Mouse (Mus musculus) monocyte, adult 2 months (primary cell): Measurements from ENCODE around the gene Hcrtr1.

Experiments used
- DNase-seq, 2 experiments: peaks; one replicate each; pipeline ENCODE4 v3.0.0; 2022; ENCODE audit warnings: low spot score in 2 of 2, low read depth in 1 of 2

The Hcrtr1 gene

DNA sequence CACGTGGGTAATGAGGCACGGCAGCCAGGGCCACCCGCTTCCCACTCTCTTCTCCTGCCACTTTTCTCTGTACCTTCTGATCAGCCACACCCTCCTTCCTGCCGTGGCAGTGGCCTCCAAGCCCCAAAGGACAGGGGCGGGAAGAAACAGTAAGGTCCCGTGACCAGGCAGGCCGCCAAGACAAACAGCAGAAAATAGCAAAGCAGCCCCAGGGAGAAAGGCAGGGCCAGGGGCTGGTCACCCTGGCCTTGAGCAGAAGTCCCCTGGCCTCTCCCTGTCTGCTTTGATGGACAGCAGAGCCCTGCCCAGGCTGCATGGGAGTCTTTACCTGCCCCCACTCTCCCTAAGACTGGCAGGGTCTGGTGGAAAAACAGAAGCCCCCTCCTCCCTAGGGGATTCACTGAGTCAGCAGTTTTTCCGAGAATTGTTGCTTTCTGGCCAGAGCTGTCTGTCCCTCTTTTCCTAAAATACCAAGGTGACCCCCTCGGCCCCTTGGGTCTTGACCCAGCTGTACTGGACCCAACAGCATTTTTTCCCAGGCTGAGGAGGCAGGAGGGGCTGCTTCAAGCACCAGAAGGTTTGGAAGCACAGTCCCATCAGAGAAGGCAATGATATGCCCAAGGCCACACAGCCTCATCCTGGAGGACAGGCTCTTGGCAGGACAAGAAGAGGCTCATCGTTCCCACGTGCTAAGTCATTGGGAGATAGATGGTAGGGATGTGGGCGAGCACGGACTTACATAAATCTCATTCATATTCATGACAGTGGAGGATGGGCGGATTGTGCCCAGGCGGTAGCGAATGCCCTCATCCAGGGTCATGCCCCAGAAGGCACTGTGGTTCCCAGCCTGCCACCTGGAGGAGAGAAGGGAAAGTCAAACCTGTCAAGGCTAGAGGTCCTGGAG, 29.4 kb upstream of the Hcrtr1 start:
- DNase-seq: no peak

DNA sequence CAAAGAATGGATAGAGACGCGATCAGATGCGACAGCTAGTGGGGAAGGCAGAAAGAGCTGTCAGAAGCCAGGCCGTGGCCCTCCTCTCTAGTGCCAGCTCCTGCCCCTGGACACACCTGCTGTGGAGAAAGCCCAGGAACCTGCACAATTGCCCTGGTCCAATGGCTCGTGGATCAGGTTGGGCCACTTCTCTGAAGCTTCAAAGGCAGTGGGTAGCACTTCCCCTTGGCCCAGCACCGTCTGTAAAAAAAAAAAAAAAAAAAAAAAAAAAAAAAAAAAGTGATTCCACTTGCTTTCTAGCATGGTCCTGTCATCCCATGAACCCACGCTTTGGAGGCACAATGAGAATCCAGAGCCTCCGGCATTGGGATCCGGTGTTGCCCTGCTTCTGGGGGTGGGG, 28.7 kb upstream of the Hcrtr1 start:
- DNase-seq: no peak

DNA sequence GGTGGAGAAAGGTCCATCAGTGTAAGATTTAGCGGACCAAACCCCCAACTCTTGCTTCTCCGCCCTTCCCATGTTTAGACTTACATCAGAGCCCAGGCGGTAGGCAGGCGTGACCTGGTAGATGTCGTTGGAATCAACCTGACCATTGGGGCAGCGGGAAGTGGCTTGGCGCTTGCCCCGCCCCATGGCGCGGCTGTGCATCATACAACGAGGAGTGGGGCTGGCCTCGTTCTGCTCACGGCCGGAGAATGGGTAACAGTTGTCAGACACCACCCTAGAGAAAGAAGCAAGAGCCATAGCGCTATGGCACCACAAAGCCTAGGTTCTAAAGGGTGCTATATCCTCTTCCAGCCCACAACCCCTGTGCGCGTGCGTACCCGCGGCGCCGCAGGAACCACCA, 28.2 kb upstream of the Hcrtr1 start:
- no peak for DNase-seq

DNA sequence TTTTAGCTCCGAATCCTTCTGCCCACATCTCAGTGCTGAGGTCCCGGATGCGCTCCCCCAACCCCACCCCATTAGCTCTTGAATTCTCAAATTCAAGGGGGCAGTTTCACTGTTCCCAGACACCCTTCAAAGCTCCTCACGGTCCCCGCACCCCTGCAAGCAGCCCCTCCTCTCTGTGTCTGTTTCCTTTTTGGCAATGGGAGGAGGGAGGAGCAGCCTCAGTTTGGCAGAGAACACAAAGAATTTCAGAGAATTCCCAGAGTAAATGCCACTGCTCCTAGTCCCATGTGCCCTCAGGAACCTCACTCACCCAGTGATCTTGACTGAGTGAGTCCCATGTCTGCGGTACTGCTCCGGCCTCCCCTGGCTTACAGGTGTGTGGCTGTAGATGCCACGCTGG, 27.4 kb upstream of the Hcrtr1 start:
- no peak for DNase-seq

DNA sequence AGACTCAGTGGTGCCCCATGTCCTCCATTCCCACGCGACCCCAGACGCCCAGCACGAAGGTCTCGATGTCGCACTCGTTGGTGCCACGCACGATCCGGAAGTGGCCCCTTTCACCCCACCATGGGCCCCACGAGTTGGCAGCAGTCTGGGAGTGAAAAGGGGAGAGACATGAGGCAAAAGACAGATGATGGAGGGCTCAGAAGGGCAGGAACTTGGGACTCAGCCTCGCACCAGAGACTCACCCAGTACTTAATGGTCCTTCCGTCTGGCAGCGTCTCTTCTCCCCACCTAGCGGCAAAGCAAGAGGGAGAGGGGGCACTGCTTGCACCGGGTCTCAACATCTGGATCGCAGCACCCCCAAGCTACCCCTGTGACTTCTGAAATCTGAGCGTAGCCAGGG, 26.9 kb upstream of the Hcrtr1 start:
- DNase-seq: no peak

DNA sequence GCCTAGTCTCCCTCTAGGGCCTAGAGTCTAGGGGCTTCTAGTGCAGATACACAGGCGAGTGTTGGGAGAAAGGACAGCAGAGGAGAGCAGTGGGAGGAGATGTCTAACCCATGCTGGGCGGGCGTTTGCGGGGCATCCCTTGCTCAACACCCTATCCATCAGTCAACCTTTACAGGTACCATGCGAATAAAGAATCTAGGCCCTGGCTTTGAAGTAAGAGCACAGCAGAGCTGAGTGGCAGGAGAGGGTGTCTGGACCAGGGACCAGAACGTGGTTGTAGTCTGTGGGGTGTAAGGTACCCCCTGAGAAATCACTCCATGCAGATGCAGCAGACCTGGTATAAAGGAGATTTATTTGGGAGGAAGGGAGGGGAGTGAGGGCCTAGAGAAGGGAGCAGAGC, 25.0 kb upstream of the Hcrtr1 start:
- no peak for DNase-seq

DNA sequence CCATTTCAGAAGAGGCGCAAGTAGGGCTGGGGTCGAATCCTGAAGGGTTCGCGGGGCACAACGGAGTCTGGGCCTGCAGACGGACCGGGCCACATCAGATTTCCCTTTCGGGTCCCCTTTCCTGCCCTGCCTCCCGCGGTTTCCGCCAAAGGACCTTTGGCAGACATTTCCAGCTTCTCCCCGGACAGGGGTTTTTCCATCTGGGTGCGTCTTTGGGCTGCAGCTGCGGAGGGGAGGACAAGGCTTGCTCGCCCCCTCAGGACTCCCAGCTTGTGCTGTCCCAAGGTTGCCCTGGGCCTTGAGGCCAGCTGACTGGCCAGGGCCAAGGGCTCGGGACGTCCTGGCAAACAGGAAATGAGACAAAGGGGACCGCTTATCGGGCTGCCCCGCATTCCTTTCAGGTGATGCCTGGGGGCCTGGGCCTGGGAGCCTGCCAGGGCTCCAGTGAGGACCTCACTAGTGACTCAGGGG, 24.3 kb upstream of the Hcrtr1 start:
- DNase-seq: no peak

DNA sequence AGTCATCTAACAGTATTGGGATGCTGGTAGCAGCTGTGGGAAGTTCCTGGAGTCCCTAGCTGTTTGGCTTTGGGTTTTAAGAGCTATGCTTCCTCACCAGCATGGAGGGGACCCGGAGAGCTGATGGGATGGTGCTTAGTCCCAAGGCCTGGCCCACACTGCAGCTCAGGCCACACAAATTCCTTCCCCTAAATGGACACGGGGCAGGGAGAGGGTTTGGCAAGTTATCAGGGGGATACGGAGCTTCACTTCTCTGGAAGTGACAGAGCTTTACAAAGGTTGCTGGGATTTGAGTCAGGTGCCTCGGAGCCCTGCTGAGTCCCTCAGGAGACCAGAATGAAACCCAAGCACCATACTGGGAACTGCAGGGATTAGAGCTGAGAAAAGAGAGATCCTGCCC, 22.2 kb upstream of the Hcrtr1 start:
- no peak for DNase-seq

DNA sequence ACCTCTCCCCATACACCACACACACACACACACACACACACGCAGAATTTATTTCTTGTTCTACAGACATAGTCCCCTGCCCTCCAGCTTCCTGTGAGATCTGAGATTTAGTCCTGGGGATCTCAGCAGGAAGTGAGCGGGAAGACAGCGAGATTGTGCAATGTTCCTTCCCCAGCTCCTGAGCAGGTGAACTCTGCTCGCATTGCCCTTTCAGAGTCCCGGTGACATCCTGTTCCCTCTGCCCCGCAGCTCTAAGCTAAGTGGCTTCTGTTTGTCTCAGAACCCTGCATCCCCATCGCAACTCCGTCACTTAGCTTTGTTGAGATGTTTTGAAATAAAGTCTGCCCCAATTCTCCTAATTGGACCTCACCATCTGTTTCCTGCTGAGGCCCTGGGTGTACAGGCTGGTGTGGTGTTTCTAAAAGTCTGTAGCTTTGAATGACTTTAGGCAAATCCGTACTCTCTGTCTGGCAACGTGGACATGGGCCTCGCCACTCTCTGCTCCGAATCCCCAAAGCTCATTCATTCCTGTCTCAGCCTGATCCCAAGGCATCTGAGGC, 17.7 kb upstream of the Hcrtr1 start:
- no peak for DNase-seq

DNA sequence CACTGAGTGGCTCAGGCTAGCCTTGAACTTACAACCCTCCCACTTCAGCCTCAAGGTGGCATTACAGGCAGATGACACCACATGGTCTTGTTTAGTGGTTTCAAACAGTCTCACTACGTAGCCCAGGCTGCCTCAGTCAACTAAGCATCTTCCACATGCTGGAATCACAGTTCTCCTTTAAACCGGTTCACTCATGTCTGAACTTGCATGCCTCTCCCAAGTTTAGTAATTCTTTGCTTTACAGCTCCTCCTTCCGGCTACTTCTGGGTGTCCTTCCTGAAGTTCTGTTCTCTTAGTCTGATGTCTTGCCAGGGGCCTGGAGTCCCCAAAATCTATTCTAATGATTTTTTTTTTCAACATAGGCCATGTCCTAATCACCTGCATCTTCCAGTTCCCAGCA, 15.1 kb upstream of the Hcrtr1 start:
- DNase-seq: no peak

DNA sequence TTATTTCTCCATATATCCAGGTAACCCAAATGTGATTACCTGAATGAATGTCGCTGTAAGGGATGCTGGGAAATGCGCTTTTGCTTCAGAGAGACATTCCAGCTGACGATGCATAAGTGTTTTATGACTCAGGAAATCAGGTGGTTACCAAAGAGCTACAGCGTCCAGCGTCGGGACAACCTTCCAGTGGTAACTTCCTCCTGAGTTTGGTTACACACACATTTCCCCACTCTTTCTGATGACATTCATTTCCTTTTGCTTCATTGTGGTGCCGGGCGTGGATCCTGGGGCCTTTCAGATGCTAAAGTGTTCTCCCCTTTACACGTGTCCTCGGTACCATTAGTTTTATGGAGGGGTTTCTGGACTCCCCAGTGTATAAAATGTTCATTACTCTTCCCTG, 9.2 kb upstream of the Hcrtr1 start:
- DNase-seq: no peak

DNA sequence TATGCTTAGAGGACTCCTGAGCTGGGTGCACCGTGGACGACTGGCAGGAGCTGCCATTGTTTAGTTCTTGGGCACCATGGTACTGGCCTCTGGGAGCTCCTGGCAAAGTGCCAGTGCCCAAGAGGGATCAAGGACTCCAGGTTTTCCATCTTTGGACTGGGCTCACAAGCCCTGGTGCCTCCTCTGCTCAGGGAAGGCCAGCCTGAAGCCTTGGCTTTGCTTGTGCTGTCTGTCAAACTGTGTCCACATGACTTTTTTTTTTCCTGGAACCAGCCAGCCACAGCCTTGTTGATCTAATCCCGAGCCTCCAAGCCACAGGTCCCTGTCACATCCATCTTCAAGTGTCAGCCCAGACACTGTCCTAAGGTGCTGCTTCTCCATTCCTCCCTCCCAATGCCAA, 2.6 kb upstream of the Hcrtr1 start:
- DNase-seq: no peak

DNA sequence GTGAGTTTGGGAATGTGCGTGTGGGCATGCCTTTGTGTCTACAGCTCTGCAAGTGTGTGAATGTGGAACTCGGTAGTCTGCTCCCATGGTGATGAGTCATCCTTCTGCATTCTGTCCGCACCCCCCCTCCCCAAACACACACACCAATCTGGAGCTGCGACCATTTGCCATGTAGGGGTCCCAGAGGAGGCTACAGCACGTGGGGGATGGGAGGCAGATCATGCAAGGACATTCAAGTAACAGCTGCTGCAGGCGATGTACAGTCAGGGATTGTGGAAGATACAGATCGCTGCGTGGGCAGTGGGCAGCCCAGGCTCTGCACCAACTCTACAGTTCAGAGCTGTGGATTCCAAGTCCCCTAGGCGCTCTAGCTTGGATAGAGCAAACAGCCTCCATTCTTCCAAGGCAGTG, 1.8 kb upstream of the Hcrtr1 start:
- no peak for DNase-seq

DNA sequence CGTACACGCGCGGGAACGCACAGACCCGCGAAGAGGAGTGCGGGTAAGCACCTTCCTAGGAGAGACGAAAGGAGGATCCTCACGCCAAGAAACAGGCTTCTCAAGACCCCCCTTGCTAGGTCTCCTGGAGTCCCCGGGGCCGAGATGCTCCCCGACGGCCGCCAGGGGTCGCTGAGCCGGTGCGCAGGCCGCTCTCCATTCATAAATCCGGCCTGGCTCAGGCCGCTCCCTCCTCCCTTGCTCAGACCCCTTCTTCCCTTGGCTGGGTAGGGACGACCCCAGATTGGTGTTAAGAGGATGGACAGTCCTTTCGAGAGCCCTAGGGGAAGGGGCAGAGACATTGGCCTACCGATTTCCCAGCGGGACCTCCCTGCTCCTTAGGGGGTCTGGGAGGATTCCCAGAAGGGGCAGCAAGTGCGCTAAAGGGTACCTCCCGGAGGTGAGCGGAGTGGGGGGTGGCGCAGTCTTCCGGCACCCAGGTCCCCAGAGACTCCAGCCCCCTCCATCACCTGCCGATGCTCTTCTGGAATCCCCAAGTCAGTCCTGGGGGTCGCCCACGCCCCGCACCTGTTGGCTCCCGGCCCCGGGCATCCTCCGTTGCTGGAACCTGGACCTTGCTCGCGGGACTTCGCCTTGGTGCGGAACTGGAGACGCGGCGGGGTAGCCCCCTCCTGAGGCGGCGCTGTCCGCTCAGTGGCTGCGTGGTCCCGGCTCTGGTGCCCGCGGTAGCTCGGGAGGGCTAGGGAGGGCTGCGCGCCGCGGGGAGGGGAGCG, 532 bp downstream of the Hcrtr1 start:
- DNase-seq: peak; percentile 5 to 12

DNA sequence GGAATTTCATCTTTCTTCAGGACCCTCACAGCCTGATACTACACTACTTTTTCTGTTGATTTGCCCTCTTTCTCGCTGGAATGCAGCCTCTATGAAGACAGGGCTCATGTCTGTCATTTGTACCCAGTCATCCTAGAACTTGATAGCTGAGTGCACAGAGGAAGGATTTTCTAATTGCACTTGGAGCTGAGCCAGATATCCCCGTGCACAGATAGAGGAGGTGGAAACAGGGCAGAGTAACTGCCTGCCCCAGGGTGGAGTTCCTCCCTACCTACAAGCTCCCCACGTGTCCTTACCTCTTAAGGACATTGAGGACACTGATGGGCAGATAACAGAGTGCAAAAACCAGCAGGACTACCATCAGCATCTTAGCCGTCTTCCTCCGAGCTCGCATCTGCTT, 5.8 kb downstream of the Hcrtr1 start:
- DNase-seq: no peak

DNA sequence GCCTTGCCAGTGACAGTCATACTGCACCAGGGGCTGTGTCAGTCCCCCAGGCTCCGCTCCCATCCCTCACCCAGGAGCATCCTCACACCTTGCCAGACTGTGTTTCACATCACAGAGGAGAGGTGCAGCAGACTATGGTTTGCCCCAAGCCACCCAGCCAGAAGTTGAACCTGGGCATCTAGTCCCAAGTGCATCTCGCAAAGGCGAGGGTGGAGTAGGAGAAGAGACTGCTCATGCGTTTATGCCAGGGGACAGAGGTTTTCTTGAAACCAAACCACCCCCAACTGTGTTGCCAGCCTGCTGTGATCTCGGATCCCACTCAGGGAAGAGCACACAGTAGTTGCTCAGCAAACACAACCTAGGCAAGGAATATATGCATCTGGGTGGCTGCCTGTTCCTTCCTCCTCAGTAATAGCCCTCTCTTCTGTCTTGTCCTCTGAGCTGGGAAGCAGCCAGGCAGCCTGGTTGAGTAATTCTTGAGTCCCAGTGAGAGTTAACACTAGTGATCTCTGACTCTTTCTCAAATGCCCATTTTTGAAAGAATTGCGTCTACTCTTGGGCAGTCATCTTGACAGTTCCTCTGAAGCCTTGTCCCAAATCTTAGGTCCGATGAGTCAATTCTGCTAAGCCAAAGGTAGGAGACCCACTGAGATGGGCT, 7.6 kb downstream of the Hcrtr1 start:
- DNase-seq: no peak

DNA sequence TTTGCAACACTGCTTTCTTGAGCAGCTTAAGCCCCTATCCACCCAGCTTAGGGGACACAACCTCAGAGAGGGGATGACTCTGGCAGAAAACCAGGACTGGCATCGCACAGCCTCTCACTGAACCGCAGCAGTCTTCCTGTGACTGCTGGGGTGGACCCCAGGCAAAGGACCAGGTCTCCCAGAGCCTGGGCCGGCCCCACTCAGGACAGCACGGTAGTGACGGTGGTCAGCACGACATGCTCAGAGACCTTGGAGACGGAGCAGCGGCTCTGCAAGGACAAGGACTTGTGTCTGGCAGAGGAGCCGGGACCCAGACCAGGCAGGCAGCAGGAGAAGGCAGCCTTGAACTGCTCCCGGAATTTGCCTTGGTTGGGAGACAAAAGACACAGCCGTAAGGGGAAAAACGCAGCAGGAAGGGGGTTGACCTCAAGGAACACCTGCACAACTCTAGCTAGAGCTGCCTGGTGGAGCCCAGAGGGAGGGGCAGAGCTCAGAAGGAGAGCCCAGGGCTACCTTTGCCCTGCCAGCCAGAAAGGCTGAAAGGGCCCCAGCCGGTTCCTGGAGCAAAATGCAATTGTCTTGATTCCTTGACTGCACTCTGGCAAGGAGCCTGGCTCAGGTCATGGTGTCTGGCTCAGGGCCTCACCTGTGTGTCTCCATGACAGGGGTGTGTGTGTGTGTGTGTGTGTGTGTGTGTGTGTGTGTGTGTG, 8.4 kb downstream of the Hcrtr1 start:
- DNase-seq: no peak

DNA sequence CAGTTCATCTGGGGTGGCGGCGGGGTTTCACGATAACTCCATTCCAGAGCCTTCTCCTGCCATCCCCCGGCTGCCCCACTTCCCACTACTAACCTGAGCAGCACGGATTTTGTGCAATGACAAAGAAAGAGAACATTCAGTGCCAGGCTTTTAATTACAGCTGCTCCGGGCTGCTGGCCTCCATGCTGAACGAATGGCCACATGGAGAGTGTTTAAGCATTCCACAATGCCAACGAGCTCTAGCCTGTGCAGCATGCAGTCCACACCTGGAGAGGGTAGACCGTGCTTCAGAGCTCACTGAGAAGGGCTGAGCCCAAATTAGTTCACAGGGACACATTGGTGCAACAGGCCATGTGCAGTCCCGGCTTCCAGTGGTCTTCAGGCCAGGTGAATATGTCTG, 9.1 kb downstream of the Hcrtr1 start:
- DNase-seq: no peak

DNA sequence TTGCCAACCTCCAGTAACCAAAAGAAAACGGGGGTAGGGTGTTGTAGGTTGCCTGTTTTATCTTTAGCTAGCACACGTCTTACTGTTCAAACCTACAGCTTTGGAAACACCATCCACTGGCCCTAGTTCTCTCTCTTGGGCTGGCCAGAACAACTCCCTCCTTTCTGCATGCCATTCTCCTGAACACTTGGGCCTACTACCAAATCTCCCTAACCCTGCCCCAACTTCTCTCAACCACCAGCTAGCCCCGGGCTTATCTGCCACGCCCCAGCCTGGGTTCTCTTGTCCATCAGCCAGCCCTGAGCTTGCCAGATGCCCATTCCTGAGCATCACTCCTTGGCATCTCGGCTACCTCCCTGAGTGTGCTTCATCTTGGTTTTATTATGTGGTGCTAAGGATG, 10.3 kb downstream of the Hcrtr1 start:
- no peak for DNase-seq

DNA sequence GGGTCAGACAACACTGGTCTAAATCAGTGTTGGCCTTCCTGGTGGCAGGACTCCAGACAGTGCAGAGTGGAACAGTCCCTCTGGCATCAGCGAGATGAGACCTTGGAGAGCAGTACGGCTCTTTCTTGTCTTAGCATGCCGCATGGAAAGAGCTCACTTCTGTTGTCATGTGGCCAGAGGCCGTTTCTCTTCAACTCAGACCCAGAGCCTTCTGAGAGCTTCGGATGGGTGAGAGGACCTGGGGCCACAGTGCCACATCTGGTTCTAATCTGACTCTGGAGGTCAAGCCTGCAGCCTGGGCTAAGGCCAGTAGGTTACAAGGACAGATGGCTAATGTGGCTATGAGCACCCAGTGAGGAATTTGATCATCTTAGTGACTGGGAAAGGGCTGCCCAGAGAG, 13.2 kb downstream of the Hcrtr1 start:
- DNase-seq: no peak

DNA sequence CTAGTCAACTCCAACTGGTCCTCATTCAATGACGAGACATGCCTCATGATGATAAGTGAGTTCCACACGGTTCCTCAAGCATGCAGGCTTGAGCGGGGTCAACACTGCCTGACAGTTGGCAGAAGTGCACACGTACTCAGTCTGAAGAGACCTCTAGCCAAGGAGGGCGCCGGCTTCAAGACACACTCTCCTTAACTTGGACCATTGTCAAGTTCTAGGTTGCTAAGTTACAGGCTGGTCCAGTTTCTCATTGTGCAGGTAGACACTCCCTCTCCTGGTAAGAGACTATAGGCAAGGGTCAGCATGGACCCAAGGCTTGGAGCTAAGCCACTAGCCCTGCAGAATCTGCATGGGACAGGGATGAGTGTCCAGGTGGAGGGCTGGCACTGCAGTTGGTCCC, 14.0 kb downstream of the Hcrtr1 start:
- no peak for DNase-seq
